Mouse (Mus musculus): Measurements from ENCODE around the gene Lrrc7. TPM values are rescaled to one million over a fixed set of nuclear protein-coding genes. Genes with fewer than 3 reads are reported as not detected.
A peak's percentile ranks its signal among the peaks of the same experiment; 100 is the strongest.

The Lrrc7 gene
- polyA plus RNA-seq, 1 experiment = 2.3 TPM

GRCm38 (mm10) chr3:158060621-158061291 lies 501.3 kb downstream of the Lrrc7 start:
- H3K4me1 ChIP-seq (ENCODE audit: control insufficient read depth, insufficient read depth, low read length) = no peaks in the 10 kb centered on the region
- H3K27ac ChIP-seq (ENCODE audit: insufficient read depth, low read length) = no peak overlapping the region
- TF ChIP-seq CTCF (IDR thresholded peaks at IDR 0.05; ENCODE audit: borderline replicate concordance, insufficient read depth, low read length) = no peak
- no peak for TF ChIP-seq POLR2A (IDR thresholded peaks at IDR 0.05; ENCODE audit: low read depth, low read length)
- H3K4me3 ChIP-seq (ENCODE audit: insufficient read depth, low read length) = no peak overlapping the region

GRCm38 (mm10) chr3:158049508-158049907 lies 512.5 kb downstream of the Lrrc7 start:
- no peak overlapping the region for H3K4me3 ChIP-seq (ENCODE audit: insufficient read depth, low read length)
- H3K4me1 ChIP-seq (ENCODE audit: control insufficient read depth, insufficient read depth, low read length) = no peaks in the 10 kb centered on the region
- H3K27ac ChIP-seq (ENCODE audit: insufficient read depth, low read length) = no peak overlapping the region
- no peak for TF ChIP-seq CTCF (IDR thresholded peaks at IDR 0.05; ENCODE audit: borderline replicate concordance, insufficient read depth, low read length)
- no peak for TF ChIP-seq POLR2A (IDR thresholded peaks at IDR 0.05; ENCODE audit: low read depth, low read length)

GRCm38 (mm10) chr3:158040755-158041154 lies 521.3 kb downstream of the Lrrc7 start:
- no peak for TF ChIP-seq CTCF (IDR thresholded peaks at IDR 0.05; ENCODE audit: borderline replicate concordance, insufficient read depth, low read length)
- TF ChIP-seq POLR2A (IDR thresholded peaks at IDR 0.05; ENCODE audit: low read depth, low read length) = no peak
- no peak overlapping the region for H3K4me3 ChIP-seq (ENCODE audit: insufficient read depth, low read length)
- H3K4me1 ChIP-seq (ENCODE audit: control insufficient read depth, insufficient read depth, low read length) = no peaks in the 10 kb centered on the region
- no peak overlapping the region for H3K27ac ChIP-seq (ENCODE audit: insufficient read depth, low read length)

GRCm38 (mm10) chr3:158038106-158038505 lies 523.9 kb downstream of the Lrrc7 start:
- no peaks in the 10 kb centered on the region for H3K4me1 ChIP-seq (ENCODE audit: control insufficient read depth, insufficient read depth, low read length)
- no peak overlapping the region for H3K4me3 ChIP-seq (ENCODE audit: insufficient read depth, low read length)
- no peak overlapping the region for H3K27ac ChIP-seq (ENCODE audit: insufficient read depth, low read length)
- TF ChIP-seq CTCF (IDR thresholded peaks at IDR 0.05; ENCODE audit: borderline replicate concordance, insufficient read depth, low read length) (no peak), POLR2A (IDR thresholded peaks at IDR 0.05; ENCODE audit: low read depth, low read length) (no peak)

GRCm38 (mm10) chr3:158036329-158036988 lies 525.6 kb downstream of the Lrrc7 start, which contains the start of the genes Srsf11 and Lrrc40:
Gene Srsf11 (minus strand): TSS chr3:158036639.
Gene Lrrc40 (plus strand): TSS chr3:158036662.
- Histone ChIP-seq H3K4me1 (ENCODE audit: control insufficient read depth, insufficient read depth, low read length) (no peaks in the 10 kb centered on the region), H3K27ac (ENCODE audit: insufficient read depth, low read length) (peak within 1 kb of the TSS; percentile 69), H3K4me3 (ENCODE audit: insufficient read depth, low read length) (peak within 1 kb of the TSS; percentile 98)
- TF ChIP-seq POLR2A (IDR thresholded peaks at IDR 0.05; ENCODE audit: low read depth, low read length) (peak; percentile 87), CTCF (IDR thresholded peaks at IDR 0.05; ENCODE audit: borderline replicate concordance, insufficient read depth, low read length) (no peak)

- peak overlapping the region; percentile 98 for H3K4me3 ChIP-seq (ENCODE audit: insufficient read depth, low read length)
- peak overlapping the region; percentile 69 for H3K27ac ChIP-seq (ENCODE audit: insufficient read depth, low read length)
- H3K4me1 ChIP-seq (ENCODE audit: control insufficient read depth, insufficient read depth, low read length) = no peaks in the 10 kb centered on the region
- TF ChIP-seq POLR2A (IDR thresholded peaks at IDR 0.05; ENCODE audit: low read depth, low read length) (no peak), CTCF (IDR thresholded peaks at IDR 0.05; ENCODE audit: borderline replicate concordance, insufficient read depth, low read length) (no peak)
These were observed 526.2 kb downstream of the Lrrc7 start for GRCm38 (mm10) chr3:158035866-158036265.
